ENCODE assay signal across 8 mouse cellular contexts in genomic region chr4:57141908-57142361, GRCm38 (mm10). TPM values are rescaled to one million over a fixed set of nuclear protein-coding genes. Genes with fewer than 3 reads are reported as not detected.
DNase-seq lines count a peak whose midpoint lies in the region; ATAC-seq and TF ChIP-seq lines count a peak whose summit lies in the region.

No protein-coding gene starts in this region.

- H3K27ac ChIP-seq in forebrain, postnatal 0 days (ENCODE audit: low read depth, low read length) = no peak overlapping the region
- H3K27ac ChIP-seq in intestine, postnatal 0 days (ENCODE audit: low read depth, low read length) = peak overlapping the region; percentile 93
- no peak overlapping the region for H3K27ac ChIP-seq in midbrain, embryonic 11.5 days (ENCODE audit: low read depth, low read length)

- peaks cover 31% of the 10 kb centered on the region for H3K27me3 ChIP-seq in forebrain, postnatal 0 days (ENCODE audit: insufficient read depth, low read length)
- no peaks in the 10 kb centered on the region for H3K27me3 ChIP-seq in intestine, postnatal 0 days (replicated peaks; ENCODE audit: control insufficient read depth, insufficient read depth, low read length)
- peaks cover 28% of the 10 kb centered on the region for H3K27me3 ChIP-seq in midbrain, embryonic 11.5 days (ENCODE audit: control insufficient read depth, insufficient read depth, low read length)

- peak overlapping the region; percentile 79 for H3K4me2 ChIP-seq in forebrain, postnatal 0 days (ENCODE audit: low read depth)
- peak overlapping the region; percentile 93 for H3K4me2 ChIP-seq in intestine, postnatal 0 days (replicated peaks; ENCODE audit: low read depth)
- peak overlapping the region; percentile 90 for H3K4me2 ChIP-seq in midbrain, embryonic 11.5 days

- 15% methylated on average over 26 of the region's 26 CpGs for whole genome bisulfite sequencing in lung, adult 2 months
- WGBS in forebrain, postnatal 0 days = 5% methylated on average over 26 of the region's 26 CpGs
- 5% methylated on average over 26 of the region's 26 CpGs for WGBS in intestine, postnatal 0 days
- 3% methylated on average over 26 of the region's 26 CpGs for WGBS in midbrain, embryonic 11.5 days

- no peaks in the 10 kb centered on the region for H3K9me3 ChIP-seq in forebrain, postnatal 0 days (ENCODE audit: low read length)
- no peaks in the 10 kb centered on the region for H3K9me3 ChIP-seq in intestine, postnatal 0 days (ENCODE audit: control insufficient read depth)
- no peaks in the 10 kb centered on the region for H3K9me3 ChIP-seq in midbrain, embryonic 11.5 days (ENCODE audit: control insufficient read depth, low read length)

- H3K36me3 ChIP-seq in forebrain, postnatal 0 days (ENCODE audit: insufficient read depth) = no peaks in the 10 kb centered on the region
- no peaks in the 10 kb centered on the region for H3K36me3 ChIP-seq in intestine, postnatal 0 days (ENCODE audit: control insufficient read depth, insufficient read depth)
- no peaks in the 10 kb centered on the region for H3K36me3 ChIP-seq in midbrain, embryonic 11.5 days (ENCODE audit: control insufficient read depth, insufficient read depth, low read length)

- peaks cover 5% of the 10 kb centered on the region; the same call in 1 of the 2 replicates for H3K4me1 ChIP-seq in lung, adult 2 months (ENCODE audit: control insufficient read depth, insufficient read depth, low read length)
- H3K4me1 ChIP-seq in forebrain, postnatal 0 days (ENCODE audit: insufficient read depth) = peaks cover 3% of the 10 kb centered on the region; the same call in 1 of the 2 replicates
- peaks cover 4% of the 10 kb centered on the region; the same call in 1 of the 2 replicates for H3K4me1 ChIP-seq in intestine, postnatal 0 days (replicated peaks; ENCODE audit: control insufficient read depth, insufficient read depth, low read length)
- H3K4me1 ChIP-seq in midbrain, embryonic 11.5 days (ENCODE audit: control insufficient read depth, insufficient read depth, low read length) = peaks cover 15% of the 10 kb centered on the region

- peak overlapping the region; percentile 62; the same call in 1 of the 2 replicates for H3K9ac ChIP-seq in forebrain, postnatal 0 days
- H3K9ac ChIP-seq in intestine, postnatal 0 days (ENCODE audit: low read depth, low read length) = peak overlapping the region; percentile 81
- H3K9ac ChIP-seq in midbrain, embryonic 11.5 days (ENCODE audit: low read length) = peak overlapping the region; percentile 33; the same call in 1 of the 2 replicates

- peak overlapping the region; percentile 66 for H3K4me3 ChIP-seq in lung, adult 2 months (replicated peaks; ENCODE audit: extremely low read depth, low read depth, low read length)
- peak overlapping the region; percentile 76 for H3K4me3 ChIP-seq in forebrain, postnatal 0 days (ENCODE audit: low read depth, low read length)
- H3K4me3 ChIP-seq in intestine, postnatal 0 days (ENCODE audit: low read depth, low read length) = peak overlapping the region; percentile 71
- peak overlapping the region; percentile 67 for H3K4me3 ChIP-seq in midbrain, embryonic 11.5 days (ENCODE audit: low read depth, low read length)

- TF ChIP-seq CTCF in lung, adult 2 months (IDR thresholded peaks at IDR 0.05; ENCODE audit: insufficient read depth, low read length) = no peak
- no peak for TF ChIP-seq CTCF in forebrain, postnatal 0 days (IDR thresholded peaks at IDR 0.05; ENCODE audit: low read depth)
- no peak for TF ChIP-seq CTCF in intestine, postnatal 0 days (IDR thresholded peaks at IDR 0.05; ENCODE audit: low read depth)

- ATAC-seq in forebrain, postnatal 0 days = no peak
- ATAC-seq in intestine, postnatal 0 days = no peak
- peak; percentile 17; the same call in 1 of the 2 replicates for ATAC-seq in midbrain, embryonic 11.5 days (ENCODE audit: low FRiP score)
- ATAC-seq in activated CD4-positive, CD25-positive, alpha-beta regulatory T cell, adult 4 months = no peak

- no peak for DNase-seq in lung, adult 2 months
- DNase-seq in lung, postnatal 25 days (ENCODE audit: low spot score) = no peak
- DNase-seq in cerebellum, postnatal 25 days = peak; percentile 92
- no peak for DNase-seq in forebrain, postnatal 0 days
- DNase-seq in midbrain, embryonic 11.5 days (ENCODE audit: low spot score, missing footprints) = peak; percentile 96
- peak; percentile 66 for DNase-seq in testis, postnatal 10 days (ENCODE audit: low spot score)

- no peak for TF ChIP-seq POLR2A in lung, adult 2 months (IDR thresholded peaks at IDR 0.05; ENCODE audit: borderline replicate concordance, extremely low read depth, low read depth, low read length)

RNA-seq across cellular contexts. Expression of gene Epb41l4b, which starts 1.3 kb away (rescaled TPM):
- polyA plus RNA-seq in lung, adult 2 months (2012; rRNA removed) = 23.8 and 28.9 TPM in 2 replicates
- 4.2 and 6.2 TPM in 2 replicates for total RNA-seq in forebrain, postnatal 0 days (2014; rRNA removed)
- 0.96 and 1.8 TPM in 2 replicates for polyA plus RNA-seq in forebrain, postnatal 0 days (2015; fragmentation: Nextera tagmentation; extraction: Ambion mirVana)
- 47.7 and 47.8 TPM in 2 replicates for polyA plus RNA-seq in intestine, postnatal 0 days (2015; fragmentation: Nextera tagmentation; extraction: Ambion mirVana)
- 0.51 and 0.70 TPM in 2 replicates for polyA plus RNA-seq in midbrain, embryonic 11.5 days (2014; fragmentation: Nextera tagmentation; extraction: Ambion mirVana)
- not detected for polyA plus RNA-seq in activated CD4-positive, CD25-positive, alpha-beta regulatory T cell, adult 4 months (2017; shearing (Covaris generic))

Comparison
In these comparisons a context has a peak if more than half of its experiments do, and no peak if none do; other contexts are left out.
1. DNase-seq: peak in cerebellum, postnatal 25 days (2 of 2), midbrain, embryonic 11.5 days (single experiment) and testis, postnatal 10 days (single experiment); none in lung, adult 2 months (single experiment), lung, postnatal 25 days (single experiment) and forebrain, postnatal 0 days (single experiment).
2. Peak in every context shown above with its lines, with median percentiles within 50 percentile points of each other: H3K4me3 ChIP-seq, H3K4me2 ChIP-seq and H3K9ac ChIP-seq.